Mouse (Mus musculus) forebrain, embryonic 11.5 days (tissue): Measurements from ENCODE around the gene Gm14862. TPM values are rescaled to one million over a fixed set of nuclear protein-coding genes. Genes with fewer than 3 reads are reported as not detected.

ENCODE experiments used
- ATAC-seq: fragments of 200-750 bp; cut with Nextera tagmentation; replicated peaks from 2 replicates; pipeline ENCODE4 v1.8.0; 2017; ENCODE audit warnings: moderate TSS enrichment; ENCODE audit not compliant: low FRiP score
- DNase-seq: peaks from one replicate; pipeline ENCODE4 v3.0.0-alpha.2; 2017; ENCODE audit warnings: low spot score
- H3K27ac ChIP-seq: fragments of 300-500 bp; sonication (generic); 2 replicates; pipeline ENCODE4 v1.5.1; 2014; ENCODE audit warnings: low read depth, low read length
- H3K27me3 ChIP-seq: fragments of 300-500 bp; sonication (generic); 2 replicates; pipeline ENCODE4 v1.6.1; 2014; ENCODE audit warnings: mild to moderate bottlenecking, low read length, mixed read lengths; ENCODE audit not compliant: control insufficient read depth, insufficient read depth
- H3K36me3 ChIP-seq: fragments of 300-500 bp; sonication (generic); 2 replicates; pipeline ENCODE4 v1.6.1; 2014; ENCODE audit warnings: mild to moderate bottlenecking, low read length, moderate library complexity, mixed read lengths; ENCODE audit not compliant: control insufficient read depth, insufficient read depth
- H3K4me1 ChIP-seq: fragments of 300-500 bp; sonication (generic); replicated peaks from 2 replicates; pipeline ENCODE4 v1.6.1; 2014; ENCODE audit warnings: low read length, mixed read lengths; ENCODE audit not compliant: control insufficient read depth, insufficient read depth
- H3K4me2 ChIP-seq: fragments of 300-500 bp; sonication (generic); 2 replicates; pipeline ENCODE4 v1.6.1; 2014; ENCODE audit warnings: low read depth, mild to moderate bottlenecking, low read length, moderate library complexity, mixed read lengths; ENCODE audit not compliant: severe bottlenecking
- H3K4me3 ChIP-seq: fragments of 300-500 bp; sonication (generic); 2 replicates; pipeline ENCODE4 v1.5.1; 2014; ENCODE audit warnings: low read depth, low read length
- H3K9ac ChIP-seq: fragments of 300-500 bp; sonication (generic); 2 replicates; pipeline ENCODE4 v1.6.1; 2014; ENCODE audit warnings: low read length
- H3K9me3 ChIP-seq: fragments of 300-500 bp; sonication (generic); 2 replicates; pipeline ENCODE4 v1.6.1; 2016; ENCODE audit warnings: low read length, mixed read lengths; ENCODE audit not compliant: control insufficient read depth
- WGBS: fragments of 180-500 bp; shearing (Covaris S2); extraction: QIAGEN DNeasy Blood & Tissue Kit; methylation state at CpG from one replicate; pipeline ENCODE4 v1.1.7; 2014; 5-methylcytosine and 5-hydroxymethylcytosine counted together
- polyA plus RNA-seq: library from polyadenylated mRNA; unstranded; fragments of >200 nt; fragmentation: Nextera tagmentation; extraction: Ambion mirVana; gene quantifications from 2 replicates; pipeline ENCODE4 v1.2.1, GENCODE M21; 2014

Gm14862 gene
- polyA plus RNA-seq, 1 experiment from 2014 or later = not detected

GRCm38 (mm10) chrX:9244603-9245336, 11.9 kb downstream of the Gm14862 start:
- H3K4me1 ChIP-seq = no peaks in the 10 kb centered on the region
- no peak overlapping the region for H3K4me2 ChIP-seq
- no peaks in the 10 kb centered on the region for H3K36me3 ChIP-seq
- WGBS = 68% methylated on average over 12 of the region's 12 CpGs
- DNase-seq (no peak), ATAC-seq (no peak)
- no peak overlapping the region for H3K9ac ChIP-seq
- no peaks in the 10 kb centered on the region for H3K27me3 ChIP-seq
- H3K9me3 ChIP-seq = no peaks in the 10 kb centered on the region
- H3K4me3 ChIP-seq = no peak overlapping the region
- no peak overlapping the region for H3K27ac ChIP-seq

GRCm38 (mm10) chrX:9243381-9243864, 13.3 kb downstream of the Gm14862 start:
- H3K27ac ChIP-seq = no peak overlapping the region
- H3K9me3 ChIP-seq = no peaks in the 10 kb centered on the region
- WGBS = 73% methylated on average over 8 of the region's 8 CpGs
- no peaks in the 10 kb centered on the region for H3K27me3 ChIP-seq
- no peak overlapping the region for H3K4me2 ChIP-seq
- ATAC-seq = no peak
- no peak for DNase-seq
- no peaks in the 10 kb centered on the region for H3K36me3 ChIP-seq
- no peak overlapping the region for H3K9ac ChIP-seq
- no peaks in the 10 kb centered on the region for H3K4me1 ChIP-seq
- no peak overlapping the region for H3K4me3 ChIP-seq

- no peaks in the 10 kb centered on the region for H3K4me1 ChIP-seq
- H3K27ac ChIP-seq = no peak overlapping the region
- H3K4me2 ChIP-seq = no peak overlapping the region
- H3K27me3 ChIP-seq = no peaks in the 10 kb centered on the region
- WGBS = 78% methylated on average over 5 of the region's 5 CpGs
- no peak overlapping the region for H3K9ac ChIP-seq
- DNase-seq = no peak
- no peaks in the 10 kb centered on the region for H3K36me3 ChIP-seq
- no peaks in the 10 kb centered on the region for H3K9me3 ChIP-seq
- no peak overlapping the region for H3K4me3 ChIP-seq
- no peak for ATAC-seq
Observed at GRCm38 (mm10) chrX:9240737-9241591, 15.7 kb downstream of the Gm14862 start.

- 77% methylated on average over 2 of the region's 2 CpGs for WGBS
- Histone ChIP-seq H3K36me3 (no peaks in the 10 kb centered on the region), H3K27me3 (no peaks in the 10 kb centered on the region), H3K9ac (no peak overlapping the region), H3K9me3 (no peaks in the 10 kb centered on the region), H3K4me2 (no peak overlapping the region), H3K27ac (no peak overlapping the region), H3K4me1 (no peaks in the 10 kb centered on the region), H3K4me3 (no peak overlapping the region)
- DNase-seq = no peak
- ATAC-seq = no peak
Observed at GRCm38 (mm10) chrX:9227105-9227504, 29.6 kb downstream of the Gm14862 start.

GRCm38 (mm10) chrX:9222412-9223221, 34.1 kb downstream of the Gm14862 start:
- H3K27ac ChIP-seq = no peak overlapping the region
- H3K4me3 ChIP-seq = no peak overlapping the region
- 89% methylated on average over 3 of the region's 3 CpGs for WGBS
- H3K9me3 ChIP-seq = no peaks in the 10 kb centered on the region
- H3K4me1 ChIP-seq = no peaks in the 10 kb centered on the region
- H3K4me2 ChIP-seq = no peak overlapping the region
- ATAC-seq = no peak
- no peak for DNase-seq
- no peaks in the 10 kb centered on the region for H3K27me3 ChIP-seq
- no peak overlapping the region for H3K9ac ChIP-seq
- H3K36me3 ChIP-seq = no peaks in the 10 kb centered on the region

- Histone ChIP-seq H3K27me3 (no peaks in the 10 kb centered on the region), H3K27ac (no peak overlapping the region), H3K4me2 (no peak overlapping the region), H3K9me3 (no peaks in the 10 kb centered on the region), H3K4me3 (no peak overlapping the region), H3K4me1 (no peaks in the 10 kb centered on the region), H3K36me3 (no peaks in the 10 kb centered on the region), H3K9ac (no peak overlapping the region)
- DNase-seq (no peak), ATAC-seq (no peak)
- 79% methylated on average over 4 of the region's 4 CpGs for WGBS
Observed at GRCm38 (mm10) chrX:9221736-9222135, 35.0 kb downstream of the Gm14862 start.

- no peak for ATAC-seq
- H3K36me3 ChIP-seq = no peaks in the 10 kb centered on the region
- no peak overlapping the region for H3K4me3 ChIP-seq
- H3K27me3 ChIP-seq = no peaks in the 10 kb centered on the region
- H3K27ac ChIP-seq = no peak overlapping the region
- WGBS = 40% methylated on average over 6 of the region's 6 CpGs
- H3K9ac ChIP-seq = no peak overlapping the region
- H3K4me2 ChIP-seq = no peak overlapping the region
- DNase-seq = peak; percentile 65
- no peaks in the 10 kb centered on the region for H3K9me3 ChIP-seq
- no peaks in the 10 kb centered on the region for H3K4me1 ChIP-seq
Observed at GRCm38 (mm10) chrX:9221206-9221605, 35.5 kb downstream of the Gm14862 start.

- H3K27ac ChIP-seq = no peak overlapping the region
- no peaks in the 10 kb centered on the region for H3K9me3 ChIP-seq
- no peaks in the 10 kb centered on the region for H3K36me3 ChIP-seq
- no peak for ATAC-seq
- H3K4me3 ChIP-seq = no peak overlapping the region
- 93% methylated on average over 3 of the region's 3 CpGs for WGBS
- no peaks in the 10 kb centered on the region for H3K4me1 ChIP-seq
- H3K9ac ChIP-seq = no peak overlapping the region
- H3K27me3 ChIP-seq = no peaks in the 10 kb centered on the region
- no peak overlapping the region for H3K4me2 ChIP-seq
- DNase-seq = no peak
Observed at GRCm38 (mm10) chrX:9219570-9219969, 37.1 kb downstream of the Gm14862 start.
